Mouse (Mus musculus): ENCODE results near the gene Ttf2. TPM values are rescaled to one million over a fixed set of nuclear protein-coding genes. Genes with fewer than 3 reads are reported as not detected.

Gene Ttf2
- 2.6 and 3.2 TPM in 2 replicates for polyA plus RNA-seq (2012; rRNA removed)

DNA sequence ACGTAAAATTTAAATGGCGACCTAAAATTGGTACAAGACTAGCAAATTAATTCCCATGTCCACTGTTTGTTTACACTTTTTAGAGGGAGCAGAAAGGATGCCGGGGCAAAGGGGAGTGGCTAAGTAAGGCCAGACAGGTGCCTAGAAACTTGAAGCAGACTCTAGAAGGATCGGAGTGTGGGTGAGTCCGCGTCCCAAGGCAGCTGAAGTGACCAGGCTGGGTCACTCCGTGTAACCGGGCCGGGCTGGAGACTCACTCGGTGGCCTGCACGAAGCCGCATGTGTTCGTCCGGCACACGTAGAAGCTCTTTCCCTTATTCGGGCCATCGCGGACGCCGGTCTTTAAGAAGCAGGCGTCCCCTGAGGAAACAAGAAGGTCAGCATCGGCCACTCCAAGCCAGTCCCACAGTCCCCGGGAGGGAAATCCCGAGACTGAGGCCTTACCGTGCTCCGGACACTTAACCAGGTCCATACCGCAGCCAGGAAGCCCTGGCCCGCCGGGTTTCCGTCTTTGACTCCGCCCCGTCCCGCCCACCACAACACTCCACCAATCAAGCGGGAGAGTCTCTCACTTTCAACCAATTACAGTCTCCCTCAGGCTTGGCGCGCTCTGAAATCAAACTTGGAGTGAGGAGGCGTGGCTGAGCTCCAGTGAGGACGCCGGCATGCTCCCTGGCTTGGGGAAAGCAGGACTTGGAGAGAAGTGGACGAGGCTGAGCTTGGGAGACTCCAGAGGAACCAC is at the start of gene Ttf2:
TSS of gene Ttf2 (minus strand) at position 488 of the 742 bp plus-strand sequence.
- no peak for TF ChIP-seq CTCF (conservative IDR thresholded peaks at IDR 0.05; ENCODE audit: insufficient read depth, insufficient read length, low read depth, low read length)
- no peak for TF ChIP-seq POLR2A (IDR thresholded peaks at IDR 0.05; ENCODE audit: low read depth, low read length)
- Histone ChIP-seq H3K27me3 (replicated peaks; ENCODE audit: control insufficient read depth, insufficient read depth, low read length) (no peaks in the 10 kb centered on the region), H3K4me3 (ENCODE audit: insufficient read depth, low read depth, low read length) (peak within 1 kb of the TSS; percentile 63), H3K27ac (ENCODE audit: insufficient read depth, low read depth, low read length) (no peak within 1 kb of the TSS), H3K36me3 (ENCODE audit: control insufficient read depth, insufficient read depth, low read length) (no peaks in the 10 kb centered on the region), H3K4me1 (ENCODE audit: control insufficient read depth, insufficient read depth, low read length) (no peaks in the 10 kb centered on the region; the same call in 1 of the 2 replicates)
- peak; percentile 97 for DNase-seq
- WGBS = under 1% methylated on average over 40 of the region's 40 CpGs

- Histone ChIP-seq H3K27ac (ENCODE audit: insufficient read depth, low read depth, low read length) (no peak overlapping the region), H3K36me3 (ENCODE audit: control insufficient read depth, insufficient read depth, low read length) (no peaks in the 10 kb centered on the region), H3K4me1 (ENCODE audit: control insufficient read depth, insufficient read depth, low read length) (no peaks in the 10 kb centered on the region), H3K4me3 (ENCODE audit: insufficient read depth, low read depth, low read length) (no peak overlapping the region), H3K27me3 (replicated peaks; ENCODE audit: control insufficient read depth, insufficient read depth, low read length) (no peaks in the 10 kb centered on the region)
- 72% methylated on average over 6 of the region's 6 CpGs for WGBS
- DNase-seq = no peak
- TF ChIP-seq CTCF (conservative IDR thresholded peaks at IDR 0.05; ENCODE audit: insufficient read depth, insufficient read length, low read depth, low read length) (no peak), POLR2A (IDR thresholded peaks at IDR 0.05; ENCODE audit: low read depth, low read length) (no peak)
Measured at GRCm38 (mm10) chr3:101018494-101018893, 49.0 kb upstream of the Ttf2 start.

DNA sequence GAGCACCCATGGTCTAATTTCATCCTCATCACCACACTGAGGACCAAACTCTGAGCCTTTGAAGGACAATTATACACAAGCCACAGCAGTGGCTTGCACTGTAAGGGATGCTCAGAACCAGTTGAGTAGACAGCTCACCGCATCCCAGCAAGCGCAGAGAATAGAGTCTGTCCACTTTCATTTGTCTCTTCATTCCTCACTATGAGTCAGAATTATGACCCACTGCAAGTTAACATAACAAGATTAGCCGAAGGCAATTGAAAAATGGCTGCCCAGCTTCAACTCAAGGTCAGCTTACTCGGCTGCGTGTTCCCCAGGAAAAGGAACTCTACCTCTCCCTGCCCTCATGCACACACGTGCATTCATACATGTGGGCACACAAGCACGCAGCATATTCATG is 46.6 kb upstream of the Ttf2 start:
- no peak for DNase-seq
- WGBS = 85% methylated on average over 7 of the region's 7 CpGs

GRCm38 (mm10) chr3:101015254-101015653 is 45.8 kb upstream of the Ttf2 start:
- H3K27me3 ChIP-seq (replicated peaks; ENCODE audit: control insufficient read depth, insufficient read depth, low read length) = no peaks in the 10 kb centered on the region
- no peaks in the 10 kb centered on the region for H3K4me1 ChIP-seq (ENCODE audit: control insufficient read depth, insufficient read depth, low read length)
- WGBS = 60% methylated on average over 4 of the region's 4 CpGs
- H3K27ac ChIP-seq (ENCODE audit: insufficient read depth, low read depth, low read length) = no peak overlapping the region
- no peaks in the 10 kb centered on the region for H3K36me3 ChIP-seq (ENCODE audit: control insufficient read depth, insufficient read depth, low read length)
- no peak for DNase-seq
- no peak for TF ChIP-seq POLR2A (IDR thresholded peaks at IDR 0.05; ENCODE audit: low read depth, low read length)
- TF ChIP-seq CTCF (conservative IDR thresholded peaks at IDR 0.05; ENCODE audit: insufficient read depth, insufficient read length, low read depth, low read length) = no peak
- H3K4me3 ChIP-seq (ENCODE audit: insufficient read depth, low read depth, low read length) = no peak overlapping the region

More for the DNA sequence above, 46.6 kb upstream of the Ttf2 start:
- no peaks in the 10 kb centered on the region for H3K27me3 ChIP-seq (replicated peaks; ENCODE audit: control insufficient read depth, insufficient read depth, low read length)
- no peaks in the 10 kb centered on the region for H3K4me1 ChIP-seq (ENCODE audit: control insufficient read depth, insufficient read depth, low read length)
- no peak overlapping the region for H3K27ac ChIP-seq (ENCODE audit: insufficient read depth, low read depth, low read length)
- H3K4me3 ChIP-seq (ENCODE audit: insufficient read depth, low read depth, low read length) = no peak overlapping the region
- no peaks in the 10 kb centered on the region for H3K36me3 ChIP-seq (ENCODE audit: control insufficient read depth, insufficient read depth, low read length)
- TF ChIP-seq POLR2A (IDR thresholded peaks at IDR 0.05; ENCODE audit: low read depth, low read length) (no peak), CTCF (conservative IDR thresholded peaks at IDR 0.05; ENCODE audit: insufficient read depth, insufficient read length, low read depth, low read length) (no peak)

DNA sequence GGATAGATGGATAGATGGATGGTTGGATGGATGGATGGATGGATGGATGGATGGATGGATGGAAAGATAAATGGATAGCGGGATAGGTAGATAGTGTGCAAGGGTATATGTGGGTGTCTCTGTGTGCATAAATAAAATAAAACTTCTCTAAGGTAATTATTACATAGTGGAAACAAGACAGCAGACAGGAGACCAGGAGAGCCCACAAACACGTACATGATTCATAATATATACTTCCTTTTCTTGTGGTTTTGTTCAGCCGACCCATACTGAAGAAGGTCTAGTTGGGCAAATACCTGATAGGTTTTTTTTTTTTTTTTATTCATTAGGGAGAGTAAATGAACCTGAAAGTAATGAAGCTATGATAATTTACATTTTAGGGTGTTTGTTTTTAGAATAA is 44.1 kb upstream of the Ttf2 start:
- TF ChIP-seq POLR2A (IDR thresholded peaks at IDR 0.05; ENCODE audit: low read depth, low read length) (no peak), CTCF (conservative IDR thresholded peaks at IDR 0.05; ENCODE audit: insufficient read depth, insufficient read length, low read depth, low read length) (no peak)
- Histone ChIP-seq H3K36me3 (ENCODE audit: control insufficient read depth, insufficient read depth, low read length) (no peaks in the 10 kb centered on the region), H3K4me1 (ENCODE audit: control insufficient read depth, insufficient read depth, low read length) (no peaks in the 10 kb centered on the region), H3K4me3 (ENCODE audit: insufficient read depth, low read depth, low read length) (no peak overlapping the region), H3K27ac (ENCODE audit: insufficient read depth, low read depth, low read length) (no peak overlapping the region), H3K27me3 (replicated peaks; ENCODE audit: control insufficient read depth, insufficient read depth, low read length) (no peaks in the 10 kb centered on the region)
- WGBS = 94% methylated on average over 3 of the region's 3 CpGs
- DNase-seq = no peak

DNA sequence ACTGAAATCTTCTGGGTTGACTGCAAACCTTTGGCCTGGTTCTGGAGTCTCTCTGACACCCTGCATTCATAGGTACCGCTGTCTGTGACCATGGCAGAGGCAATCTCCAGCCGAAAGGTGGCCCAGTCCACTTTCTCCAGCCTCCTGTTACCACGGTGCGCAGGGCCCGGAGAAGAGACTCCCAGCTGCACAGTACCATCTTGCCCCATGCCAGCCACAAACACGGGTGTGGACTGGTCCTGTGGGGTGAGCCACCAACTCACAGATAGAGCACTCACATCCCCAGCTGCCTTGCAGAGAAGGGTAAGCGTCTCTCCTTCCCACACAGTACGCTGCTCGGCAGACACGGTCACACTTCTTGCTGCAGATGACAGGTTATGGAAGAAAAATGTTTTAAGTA is 43.5 kb upstream of the Ttf2 start:
- no peak for TF ChIP-seq POLR2A (IDR thresholded peaks at IDR 0.05; ENCODE audit: low read depth, low read length)
- TF ChIP-seq CTCF (conservative IDR thresholded peaks at IDR 0.05; ENCODE audit: insufficient read depth, insufficient read length, low read depth, low read length) = no peak
- WGBS = 93% methylated on average over 10 of the region's 10 CpGs
- no peak for DNase-seq
- Histone ChIP-seq H3K27me3 (replicated peaks; ENCODE audit: control insufficient read depth, insufficient read depth, low read length) (no peaks in the 10 kb centered on the region), H3K36me3 (ENCODE audit: control insufficient read depth, insufficient read depth, low read length) (no peaks in the 10 kb centered on the region), H3K27ac (ENCODE audit: insufficient read depth, low read depth, low read length) (no peak overlapping the region), H3K4me3 (ENCODE audit: insufficient read depth, low read depth, low read length) (no peak overlapping the region), H3K4me1 (ENCODE audit: control insufficient read depth, insufficient read depth, low read length) (no peaks in the 10 kb centered on the region)

DNA sequence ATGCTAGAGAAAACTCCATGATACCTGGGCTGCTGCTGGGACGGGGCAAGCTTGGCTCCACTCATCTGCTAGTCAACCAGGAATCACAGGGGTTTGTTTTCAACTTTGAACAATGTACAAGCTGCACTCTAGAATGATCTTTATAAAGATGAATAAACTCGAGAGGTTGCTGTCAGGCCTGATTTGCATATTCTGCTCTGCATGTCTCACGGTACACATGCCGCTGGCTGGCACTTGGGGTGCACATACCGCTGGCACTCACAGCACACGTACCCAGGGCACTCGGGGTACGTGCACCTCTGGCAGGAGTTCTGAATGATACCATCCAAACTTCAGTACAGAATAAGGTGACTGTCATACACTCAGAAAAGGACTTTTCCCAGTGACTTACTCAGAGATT is 43.1 kb upstream of the Ttf2 start:
- H3K36me3 ChIP-seq (ENCODE audit: control insufficient read depth, insufficient read depth, low read length) = no peaks in the 10 kb centered on the region
- DNase-seq = no peak
- TF ChIP-seq CTCF (conservative IDR thresholded peaks at IDR 0.05; ENCODE audit: insufficient read depth, insufficient read length, low read depth, low read length) = no peak
- no peak for TF ChIP-seq POLR2A (IDR thresholded peaks at IDR 0.05; ENCODE audit: low read depth, low read length)
- no peaks in the 10 kb centered on the region for H3K4me1 ChIP-seq (ENCODE audit: control insufficient read depth, insufficient read depth, low read length)
- no peaks in the 10 kb centered on the region for H3K27me3 ChIP-seq (replicated peaks; ENCODE audit: control insufficient read depth, insufficient read depth, low read length)
- WGBS = 88% methylated on average over 8 of the region's 8 CpGs
- H3K4me3 ChIP-seq (ENCODE audit: insufficient read depth, low read depth, low read length) = no peak overlapping the region
- no peak overlapping the region for H3K27ac ChIP-seq (ENCODE audit: insufficient read depth, low read depth, low read length)

Data from kidney, adult 2 months (tissue).